Comparison of ENCODE assay signal across 8 mouse cellular contexts in genomic region chr7:30373501-30373962, GRCm38 (mm10). TPM values are rescaled to one million over a fixed set of nuclear protein-coding genes. Genes with fewer than 3 reads are reported as not detected.
A peak's percentile ranks its signal among the peaks of the same experiment; 100 is the strongest.
DNase-seq lines count a peak whose midpoint lies in the region; ATAC-seq and TF ChIP-seq lines count a peak whose summit lies in the region.

No protein-coding gene starts in this region.

- H3K4me3 ChIP-seq in E14TG2a.4 (replicated peaks; ENCODE audit: low read length), result peak overlapping the region; percentile 69
- peak overlapping the region; percentile 45 for H3K4me3 ChIP-seq in forebrain, embryonic 12.5 days (replicated peaks)
- H3K4me3 ChIP-seq in heart, postnatal 0 days (ENCODE audit: low read depth, low read length), result peak overlapping the region; percentile 42
- peak overlapping the region; percentile 55 for H3K4me3 ChIP-seq in liver, embryonic 16.5 days (ENCODE audit: low read depth, low read length)
- peak overlapping the region; percentile 42 for H3K4me3 ChIP-seq in neural tube, embryonic 13.5 days
- H3K4me3 ChIP-seq in testis, adult 2 months (ENCODE audit: control insufficient read depth, low read depth, low read length), result peak overlapping the region; percentile 79

- H3K36me3 ChIP-seq in E14TG2a.4 (ENCODE audit: insufficient read depth, low read length), result no peaks in the 10 kb centered on the region
- H3K36me3 ChIP-seq in forebrain, embryonic 12.5 days (replicated peaks), result no peaks in the 10 kb centered on the region
- H3K36me3 ChIP-seq in heart, postnatal 0 days (replicated peaks; ENCODE audit: control insufficient read depth, insufficient read depth, low read length), result no peaks in the 10 kb centered on the region
- H3K36me3 ChIP-seq in liver, embryonic 16.5 days (ENCODE audit: control insufficient read depth, insufficient read depth), result no peaks in the 10 kb centered on the region
- no peaks in the 10 kb centered on the region for H3K36me3 ChIP-seq in neural tube, embryonic 13.5 days
- no peaks in the 10 kb centered on the region for H3K36me3 ChIP-seq in testis, adult 2 months (ENCODE audit: control insufficient read depth, insufficient read depth, low read length)

- under 1% methylated on average over 21 of the region's 21 CpGs for whole genome bisulfite sequencing in forebrain, embryonic 12.5 days
- under 1% methylated on average over 21 of the region's 21 CpGs for WGBS in heart, postnatal 0 days
- under 1% methylated on average over 21 of the region's 21 CpGs for WGBS in liver, embryonic 16.5 days (ENCODE audit: insufficient replicate concordance)
- WGBS in neural tube, embryonic 13.5 days, result under 1% methylated on average over 21 of the region's 21 CpGs

- H3K9me3 ChIP-seq in E14TG2a.4 (ENCODE audit: low read length), result no peaks in the 10 kb centered on the region
- H3K9me3 ChIP-seq in forebrain, embryonic 12.5 days, result no peaks in the 10 kb centered on the region
- H3K9me3 ChIP-seq in heart, postnatal 0 days (replicated peaks; ENCODE audit: control insufficient read depth, low read length), result no peaks in the 10 kb centered on the region
- no peaks in the 10 kb centered on the region for H3K9me3 ChIP-seq in liver, embryonic 16.5 days (replicated peaks; ENCODE audit: control insufficient read depth, low read length)
- no peaks in the 10 kb centered on the region for H3K9me3 ChIP-seq in neural tube, embryonic 13.5 days

- H3K27ac ChIP-seq in forebrain, embryonic 12.5 days, result peak overlapping the region; percentile 75
- no peak overlapping the region for H3K27ac ChIP-seq in heart, postnatal 0 days (ENCODE audit: low read depth)
- H3K27ac ChIP-seq in liver, embryonic 16.5 days (ENCODE audit: low read length), result no peak overlapping the region
- peak overlapping the region; percentile 88 for H3K27ac ChIP-seq in neural tube, embryonic 13.5 days (replicated peaks)
- H3K27ac ChIP-seq in testis, adult 2 months (ENCODE audit: control insufficient read depth, insufficient read depth, low read depth, low read length), result peak overlapping the region; percentile 24; the same call in 1 of the 2 replicates

- H3K9ac ChIP-seq in forebrain, embryonic 12.5 days, result peak overlapping the region; percentile 52
- H3K9ac ChIP-seq in heart, postnatal 0 days (replicated peaks; ENCODE audit: low read depth, low read length), result no peak overlapping the region
- peak overlapping the region; percentile 20; the same call in 1 of the 2 replicates for H3K9ac ChIP-seq in liver, embryonic 16.5 days (ENCODE audit: low read depth, low read length)
- H3K9ac ChIP-seq in neural tube, embryonic 13.5 days, result peak overlapping the region; percentile 75

- no peak for TF ChIP-seq EP300 in heart, postnatal 0 days (IDR thresholded peaks at IDR 0.05; ENCODE audit: low read depth)

- peak; percentile 99 for ATAC-seq in forebrain, embryonic 12.5 days (ENCODE audit: low FRiP score)
- ATAC-seq in heart, postnatal 0 days (ENCODE audit: insufficient read depth, low read depth), result peak; percentile 99
- ATAC-seq in liver, embryonic 16.5 days (ENCODE audit: low read depth), result peak; percentile 97
- peak; percentile 99 for ATAC-seq in neural tube, embryonic 13.5 days (ENCODE audit: low read depth)

- TF ChIP-seq CTCF in E14TG2a.4 (conservative IDR thresholded peaks at IDR 0.05; ENCODE audit: low read length), result peak; percentile 68
- TF ChIP-seq CTCF in heart, postnatal 0 days (IDR thresholded peaks at IDR 0.05; ENCODE audit: low read depth), result peak; percentile 99
- TF ChIP-seq CTCF in testis, adult 2 months (IDR thresholded peaks at IDR 0.05; ENCODE audit: control insufficient read depth, insufficient read depth, insufficient replicate concordance, low read depth, low read length), result peak; percentile 87; the same call in 1 of the 2 replicates

- peak; percentile 84 for DNase-seq in c-Kit-positive CD71-positive TER-119-positive erythroid progenitor cells, embryonic 14.5 days (ENCODE audit: low spot score)
- peak; percentile 94 for DNase-seq in heart, postnatal 0 days (ENCODE audit: low spot score)
- peak; percentile 90 to 95 for DNase-seq in kidney, postnatal 4 days

- H3K4me1 ChIP-seq in E14TG2a.4 (replicated peaks; ENCODE audit: low read depth, low read length), result peaks cover 41% of the 10 kb centered on the region
- peaks cover 5% of the 10 kb centered on the region for H3K4me1 ChIP-seq in forebrain, embryonic 12.5 days
- no peaks in the 10 kb centered on the region for H3K4me1 ChIP-seq in heart, postnatal 0 days (ENCODE audit: control insufficient read depth, insufficient read depth)
- peaks cover 3% of the 10 kb centered on the region; the same call in 1 of the 2 replicates for H3K4me1 ChIP-seq in liver, embryonic 16.5 days (ENCODE audit: control insufficient read depth, low read depth, low read length)
- H3K4me1 ChIP-seq in neural tube, embryonic 13.5 days (replicated peaks), result peaks cover 4% of the 10 kb centered on the region; the same call in 1 of the 2 replicates
- H3K4me1 ChIP-seq in testis, adult 2 months (ENCODE audit: control insufficient read depth, insufficient read depth, low read length), result peaks cover 8% of the 10 kb centered on the region

- peak overlapping the region; percentile 61 for H3K4me2 ChIP-seq in forebrain, embryonic 12.5 days
- peak overlapping the region; percentile 67 for H3K4me2 ChIP-seq in heart, postnatal 0 days (ENCODE audit: low read depth, low read length)
- peak overlapping the region; percentile 70 for H3K4me2 ChIP-seq in liver, embryonic 16.5 days (ENCODE audit: low read depth, low read length)
- peak overlapping the region; percentile 58 for H3K4me2 ChIP-seq in neural tube, embryonic 13.5 days

- TF ChIP-seq POLR2A in testis, adult 2 months (IDR thresholded peaks at IDR 0.05; ENCODE audit: control insufficient read depth, low read depth, low read length), result peak; percentile 69

- H3K27me3 ChIP-seq in E14TG2a.4 (ENCODE audit: insufficient read depth, low read length), result peaks cover 3% of the 10 kb centered on the region
- H3K27me3 ChIP-seq in forebrain, embryonic 12.5 days, result 0 out of 2 replicates have a peak, but pooled peaks cover 3% of the 10 kb centered on the region
- no peaks in the 10 kb centered on the region for H3K27me3 ChIP-seq in heart, postnatal 0 days (ENCODE audit: control insufficient read depth, insufficient read depth, low read length)
- no peaks in the 10 kb centered on the region for H3K27me3 ChIP-seq in liver, embryonic 16.5 days (ENCODE audit: control insufficient read depth, insufficient read depth, low read depth, low read length)
- H3K27me3 ChIP-seq in neural tube, embryonic 13.5 days, result no peaks in the 10 kb centered on the region
- no peaks in the 10 kb centered on the region for H3K27me3 ChIP-seq in testis, adult 2 months (ENCODE audit: control insufficient read depth, insufficient read depth, low read length)

RNA-seq across cellular contexts. Expression of gene Lrfn3, which starts 11.0 kb away (rescaled TPM):
- 7.3 and 8.1 TPM in 2 replicates for polyA plus RNA-seq in forebrain, embryonic 12.5 days (2016; fragmentation: Nextera tagmentation; extraction: Ambion mirVana)
- 3.6 and 5.4 TPM in 2 replicates for total RNA-seq in heart, postnatal 0 days (2014; rRNA removed; ENCODE audit: low replicate concordance)
- polyA plus RNA-seq in heart, postnatal 0 days (2015; fragmentation: Nextera tagmentation; extraction: Ambion mirVana), result 0.40 and 0.69 TPM in 2 replicates
- polyA plus RNA-seq in liver, embryonic 16.5 days (2015; fragmentation: Nextera tagmentation; extraction: Ambion mirVana), result 2.0 and 2.1 TPM in 2 replicates
- 10.8 and 12.7 TPM in 2 replicates for polyA plus RNA-seq in neural tube, embryonic 13.5 days (2015; fragmentation: Nextera tagmentation; extraction: Ambion mirVana)
- polyA plus RNA-seq in testis, adult 2 months (2012; rRNA removed), result 0.27 and 0.35 TPM in 2 replicates

RNA-seq across cellular contexts. Expression of gene Tyrobp, which starts 40.0 kb away (rescaled TPM):
- 11.3 and 11.7 TPM in 2 replicates for polyA plus RNA-seq in forebrain, embryonic 12.5 days (2016; fragmentation: Nextera tagmentation; extraction: Ambion mirVana)
- 15.2 and 31.2 TPM in 2 replicates for total RNA-seq in heart, postnatal 0 days (2014; rRNA removed; ENCODE audit: low replicate concordance)
- polyA plus RNA-seq in heart, postnatal 0 days (2015; fragmentation: Nextera tagmentation; extraction: Ambion mirVana), result 30.4 and 35.8 TPM in 2 replicates
- 150 and 154 TPM in 2 replicates for polyA plus RNA-seq in liver, embryonic 16.5 days (2015; fragmentation: Nextera tagmentation; extraction: Ambion mirVana)
- 35.3 and 40.8 TPM in 2 replicates for polyA plus RNA-seq in neural tube, embryonic 13.5 days (2015; fragmentation: Nextera tagmentation; extraction: Ambion mirVana)
- 7.0 and 9.1 TPM in 2 replicates for polyA plus RNA-seq in testis, adult 2 months (2012; rRNA removed)

RNA-seq across cellular contexts. Expression of gene Hcst, which starts 46.1 kb away (rescaled TPM):
- polyA plus RNA-seq in forebrain, embryonic 12.5 days (2016; fragmentation: Nextera tagmentation; extraction: Ambion mirVana), result not detected in 2 replicates
- not detected in 2 replicates for total RNA-seq in heart, postnatal 0 days (2014; rRNA removed; ENCODE audit: low replicate concordance)
- 1.1 and 1.4 TPM in 2 replicates for polyA plus RNA-seq in heart, postnatal 0 days (2015; fragmentation: Nextera tagmentation; extraction: Ambion mirVana)
- 7.2 and 7.8 TPM in 2 replicates for polyA plus RNA-seq in liver, embryonic 16.5 days (2015; fragmentation: Nextera tagmentation; extraction: Ambion mirVana)
- 1.0 TPM in 1 of 2 replicates, not detected in the other for polyA plus RNA-seq in neural tube, embryonic 13.5 days (2015; fragmentation: Nextera tagmentation; extraction: Ambion mirVana)
- 0.93 TPM in 1 of 2 replicates, not detected in the other for polyA plus RNA-seq in testis, adult 2 months (2012; rRNA removed)

RNA-seq across cellular contexts. Expression of gene Nfkbid, which starts 48.0 kb away (rescaled TPM):
- polyA plus RNA-seq in forebrain, embryonic 12.5 days (2016; fragmentation: Nextera tagmentation; extraction: Ambion mirVana), result 0.97 and 1.4 TPM in 2 replicates
- 0.19 and 5.0 TPM in 2 replicates for total RNA-seq in heart, postnatal 0 days (2014; rRNA removed; ENCODE audit: low replicate concordance)
- polyA plus RNA-seq in heart, postnatal 0 days (2015; fragmentation: Nextera tagmentation; extraction: Ambion mirVana), result 0.38 and 0.44 TPM in 2 replicates
- polyA plus RNA-seq in liver, embryonic 16.5 days (2015; fragmentation: Nextera tagmentation; extraction: Ambion mirVana), result 1.4 and 1.7 TPM in 2 replicates
- polyA plus RNA-seq in neural tube, embryonic 13.5 days (2015; fragmentation: Nextera tagmentation; extraction: Ambion mirVana), result 1.9 and 2.8 TPM in 2 replicates
- 0.36 and 0.52 TPM in 2 replicates for polyA plus RNA-seq in testis, adult 2 months (2012; rRNA removed)

RNA-seq across cellular contexts. Expression of gene Sdhaf1, which starts 49.8 kb away (rescaled TPM):
- 22.0 and 23.8 TPM in 2 replicates for polyA plus RNA-seq in forebrain, embryonic 12.5 days (2016; fragmentation: Nextera tagmentation; extraction: Ambion mirVana)
- 15.8 and 16.5 TPM in 2 replicates for total RNA-seq in heart, postnatal 0 days (2014; rRNA removed; ENCODE audit: low replicate concordance)
- 23.2 and 23.3 TPM in 2 replicates for polyA plus RNA-seq in heart, postnatal 0 days (2015; fragmentation: Nextera tagmentation; extraction: Ambion mirVana)
- polyA plus RNA-seq in liver, embryonic 16.5 days (2015; fragmentation: Nextera tagmentation; extraction: Ambion mirVana), result 4.3 and 4.6 TPM in 2 replicates
- 18.0 and 22.9 TPM in 2 replicates for polyA plus RNA-seq in neural tube, embryonic 13.5 days (2015; fragmentation: Nextera tagmentation; extraction: Ambion mirVana)
- polyA plus RNA-seq in testis, adult 2 months (2012; rRNA removed), result 6.1 and 6.5 TPM in 2 replicates

Comparison
In these comparisons a context has a peak if more than half of its experiments do, and no peak if none do; other contexts are left out.
1. H3K27ac ChIP-seq: peak in forebrain, embryonic 12.5 days (single experiment), neural tube, embryonic 13.5 days (single experiment) and testis, adult 2 months (single experiment); none in heart, postnatal 0 days (single experiment) and liver, embryonic 16.5 days (single experiment).
2. Peak in every context shown above with its lines, with median percentiles within 50 percentile points of each other: H3K4me3 ChIP-seq, CTCF ChIP-seq, DNase-seq, ATAC-seq and H3K4me2 ChIP-seq.